Mouse (Mus musculus) kidney, embryonic 14.5 days (tissue): ENCODE measurements around the gene Herpud2. TPM values are rescaled to one million over a fixed set of nuclear protein-coding genes. Genes with fewer than 3 reads are reported as not detected.
A peak's percentile ranks its signal among the peaks of the same experiment; 100 is the strongest.

ENCODE experiments used
- ATAC-seq: fragments of 200-750 bp; cut with Nextera tagmentation; 2 replicates; pipeline ENCODE4 v1.8.0; 2017; ENCODE audit warnings: moderate number of reproducible peaks, mild to moderate bottlenecking, moderate TSS enrichment, moderate library complexity; ENCODE audit not compliant: low FRiP score, low TSS enrichment
- H3K27ac ChIP-seq: fragments of 300-500 bp; sonication (generic); 2 replicates; pipeline ENCODE4 v1.5.1; 2014; ENCODE audit warnings: low read depth, mild to moderate bottlenecking, low read length, moderate library complexity, mixed read lengths
- H3K27me3 ChIP-seq: fragments of 300-500 bp; sonication (generic); 2 replicates; pipeline ENCODE4 v1.6.1; 2014; ENCODE audit warnings: mild to moderate bottlenecking, low read length; ENCODE audit not compliant: control insufficient read depth, insufficient read depth
- H3K36me3 ChIP-seq: fragments of 300-500 bp; sonication (generic); 2 replicates; pipeline ENCODE4 v1.6.1; 2014; ENCODE audit warnings: low read length, mixed read lengths; ENCODE audit not compliant: control insufficient read depth, insufficient read depth
- H3K4me1 ChIP-seq: fragments of 300-500 bp; sonication (generic); 2 replicates; pipeline ENCODE4 v1.6.1; 2014; ENCODE audit warnings: low read length, mixed read lengths; ENCODE audit not compliant: control insufficient read depth, insufficient read depth
- H3K4me2 ChIP-seq: fragments of 300-500 bp; sonication (generic); replicated peaks from 2 replicates; pipeline ENCODE4 v1.6.1; 2014; ENCODE audit warnings: low read depth, mild to moderate bottlenecking, low read length
- H3K4me3 ChIP-seq: fragments of 300-500 bp; sonication (generic); 2 replicates; pipeline ENCODE4 v1.5.1; 2014; ENCODE audit warnings: mild to moderate bottlenecking, low read length
- H3K9ac ChIP-seq: fragments of 300-500 bp; sonication (generic); 2 replicates; pipeline ENCODE4 v1.6.1; 2014; ENCODE audit warnings: low read depth, mild to moderate bottlenecking, low read length, moderate library complexity
- H3K9me3 ChIP-seq: fragments of 300-500 bp; sonication (generic); 2 replicates; pipeline ENCODE4 v1.6.1; 2016; ENCODE audit warnings: low read length; ENCODE audit not compliant: control insufficient read depth
- WGBS: fragments of 180-500 bp; shearing (Covaris S2); extraction: QIAGEN DNeasy Blood & Tissue Kit; methylation state at CpG from one replicate; pipeline ENCODE4 v1.1.7; 2014; 5-methylcytosine and 5-hydroxymethylcytosine counted together
- polyA plus RNA-seq: library from polyadenylated mRNA; unstranded; fragments of >200 nt; fragmentation: Nextera tagmentation; extraction: Ambion mirVana; gene quantifications from 2 replicates; pipeline ENCODE4 v1.2.1, GENCODE M21; 2014

Herpud2 gene
- polyA plus RNA-seq, 1 experiment from 2014 or later: 36.9 TPM

GRCm38 (mm10) chr9:25177201-25177600 lies 25.6 kb upstream of the Herpud2 start:
- H3K27me3 ChIP-seq: no peaks in the 10 kb centered on the region
- H3K36me3 ChIP-seq: no peaks in the 10 kb centered on the region
- H3K4me2 ChIP-seq: no peak overlapping the region
- ATAC-seq: no peak
- H3K9ac ChIP-seq: no peak overlapping the region
- H3K27ac ChIP-seq: peak overlapping the region; percentile 6; the same call in 1 of the 2 replicates
- WGBS: 73% methylated on average over 5 of the region's 5 CpGs
- H3K4me3 ChIP-seq: no peak overlapping the region
- no peaks in the 10 kb centered on the region for H3K9me3 ChIP-seq
- 0 out of 2 replicates have a peak, but pooled peaks cover 4% of the 10 kb centered on the region for H3K4me1 ChIP-seq

GRCm38 (mm10) chr9:25176562-25176961 lies 24.9 kb upstream of the Herpud2 start:
- 80% methylated on average over 1 of the region's 1 CpGs for WGBS
- H3K4me1 ChIP-seq: 0 out of 2 replicates have a peak, but pooled peaks cover 4% of the 10 kb centered on the region
- no peaks in the 10 kb centered on the region for H3K27me3 ChIP-seq
- no peak overlapping the region for H3K4me3 ChIP-seq
- H3K9me3 ChIP-seq: no peaks in the 10 kb centered on the region
- no peak overlapping the region for H3K4me2 ChIP-seq
- H3K36me3 ChIP-seq: no peaks in the 10 kb centered on the region
- ATAC-seq: no peak
- H3K9ac ChIP-seq: no peak overlapping the region
- H3K27ac ChIP-seq: peak overlapping the region; percentile 17; the same call in 1 of the 2 replicates

GRCm38 (mm10) chr9:25175978-25176377 lies 24.4 kb upstream of the Herpud2 start:
- no peaks in the 10 kb centered on the region for H3K9me3 ChIP-seq
- H3K4me2 ChIP-seq: no peak overlapping the region
- ATAC-seq: no peak
- no peaks in the 10 kb centered on the region for H3K27me3 ChIP-seq
- H3K27ac ChIP-seq: no peak overlapping the region
- 91% methylated on average over 6 of the region's 6 CpGs for WGBS
- H3K9ac ChIP-seq: no peak overlapping the region
- no peaks in the 10 kb centered on the region for H3K36me3 ChIP-seq
- 0 out of 2 replicates have a peak, but pooled peaks cover 4% of the 10 kb centered on the region for H3K4me1 ChIP-seq
- H3K4me3 ChIP-seq: no peak overlapping the region

- Histone ChIP-seq H3K4me3 (no peak overlapping the region), H3K4me2 (no peak overlapping the region), H3K27ac (no peak overlapping the region; the same call in 1 of the 2 replicates), H3K4me1 (0 out of 2 replicates have a peak, but pooled peaks cover 4% of the 10 kb centered on the region), H3K36me3 (no peaks in the 10 kb centered on the region), H3K27me3 (no peaks in the 10 kb centered on the region), H3K9me3 (no peaks in the 10 kb centered on the region), H3K9ac (no peak overlapping the region)
- peak; percentile 60; the same call in 1 of the 2 replicates for ATAC-seq
- 44% methylated on average over 5 of the region's 5 CpGs for WGBS
Observed at GRCm38 (mm10) chr9:25175039-25175442, 23.4 kb upstream of the Herpud2 start.

- no peaks in the 10 kb centered on the region for H3K9me3 ChIP-seq
- no peak overlapping the region for H3K27ac ChIP-seq
- no peak overlapping the region for H3K9ac ChIP-seq
- no peak overlapping the region for H3K4me2 ChIP-seq
- H3K4me1 ChIP-seq: 0 out of 2 replicates have a peak, but pooled peaks cover 4% of the 10 kb centered on the region
- H3K27me3 ChIP-seq: no peaks in the 10 kb centered on the region
- no peak for ATAC-seq
- no peak overlapping the region for H3K4me3 ChIP-seq
- no peaks in the 10 kb centered on the region for H3K36me3 ChIP-seq
- WGBS: 60% methylated on average over 5 of the region's 5 CpGs
Observed at GRCm38 (mm10) chr9:25174614-25175013, 23.0 kb upstream of the Herpud2 start.

GRCm38 (mm10) chr9:25173171-25173570 lies 21.6 kb upstream of the Herpud2 start:
- ATAC-seq: no peak
- Histone ChIP-seq H3K9me3 (no peaks in the 10 kb centered on the region), H3K9ac (no peak overlapping the region), H3K4me3 (no peak overlapping the region), H3K4me2 (no peak overlapping the region), H3K27me3 (no peaks in the 10 kb centered on the region), H3K36me3 (no peaks in the 10 kb centered on the region), H3K27ac (no peak overlapping the region), H3K4me1 (0 out of 2 replicates have a peak, but pooled peaks cover 4% of the 10 kb centered on the region)
- WGBS: 65% methylated on average over 4 of the region's 4 CpGs

GRCm38 (mm10) chr9:25169626-25170025 lies 18.0 kb upstream of the Herpud2 start:
- H3K27me3 ChIP-seq: no peaks in the 10 kb centered on the region
- H3K9ac ChIP-seq: no peak overlapping the region
- no peak for ATAC-seq
- no peaks in the 10 kb centered on the region for H3K4me1 ChIP-seq
- H3K4me3 ChIP-seq: no peak overlapping the region
- no peak overlapping the region for H3K4me2 ChIP-seq
- no peak overlapping the region for H3K27ac ChIP-seq
- no peaks in the 10 kb centered on the region for H3K9me3 ChIP-seq
- no peaks in the 10 kb centered on the region for H3K36me3 ChIP-seq

- H3K9me3 ChIP-seq: no peaks in the 10 kb centered on the region
- H3K4me1 ChIP-seq: no peaks in the 10 kb centered on the region
- H3K9ac ChIP-seq: no peak overlapping the region
- no peaks in the 10 kb centered on the region for H3K36me3 ChIP-seq
- H3K27ac ChIP-seq: no peak overlapping the region
- no peak overlapping the region for H3K4me3 ChIP-seq
- H3K27me3 ChIP-seq: no peaks in the 10 kb centered on the region
- no peak overlapping the region for H3K4me2 ChIP-seq
- peak; percentile 80; the same call in 1 of the 2 replicates for ATAC-seq
- 39% methylated on average over 6 of the region's 6 CpGs for WGBS
Observed at GRCm38 (mm10) chr9:25167458-25168084, 16.0 kb upstream of the Herpud2 start.

- no peak for ATAC-seq
Observed at GRCm38 (mm10) chr9:25158218-25158617, 6.6 kb upstream of the Herpud2 start.

More at GRCm38 (mm10) chr9:25158218-25158617, 6.6 kb upstream of the Herpud2 start:
- Histone ChIP-seq H3K4me3 (no peak overlapping the region), H3K9me3 (no peaks in the 10 kb centered on the region), H3K4me2 (no peak overlapping the region), H3K27ac (no peak overlapping the region), H3K4me1 (no peaks in the 10 kb centered on the region), H3K9ac (no peak overlapping the region), H3K27me3 (no peaks in the 10 kb centered on the region), H3K36me3 (no peaks in the 10 kb centered on the region)
- WGBS: 49% methylated on average over 4 of the region's 4 CpGs
